Mouse (Mus musculus): ENCODE measurements around the gene Trpm5. TPM values are rescaled to one million over a fixed set of nuclear protein-coding genes. Genes with fewer than 3 reads are reported as not detected.
A peak's percentile ranks its signal among the peaks of the same experiment; 100 is the strongest.

Gene Trpm5
- polyA plus RNA-seq, 1 experiment from 2014 or later = 1.8 TPM

GRCm38 (mm10) chr7:143105258-143105897, 10.9 kb upstream of the Trpm5 start:
- Histone ChIP-seq H3K4me1 (peaks cover 10% of the 10 kb centered on the region), H3K9me3 (replicated peaks) (no peaks in the 10 kb centered on the region), H3K36me3 (no peaks in the 10 kb centered on the region), H3K27ac (replicated peaks) (no peak overlapping the region), H3K9ac (replicated peaks) (no peak overlapping the region), H3K27me3 (replicated peaks) (peaks cover 67% of the 10 kb centered on the region), H3K4me3 (replicated peaks) (no peak overlapping the region), H3K4me2 (no peak overlapping the region)
- 72% methylated on average over 11 of the region's 11 CpGs for WGBS
- ATAC-seq (ENCODE audit: low FRiP score) = no peak

- Histone ChIP-seq H3K27me3 (replicated peaks) (peaks cover 25% of the 10 kb centered on the region), H3K9me3 (replicated peaks) (no peaks in the 10 kb centered on the region)
- 71% methylated on average over 4 of the region's 4 CpGs for WGBS
These were observed 6.3 kb upstream of the Trpm5 start for GRCm38 (mm10) chr7:143100759-143101158.

GRCm38 (mm10) chr7:143095554-143095907, 1.1 kb upstream of the Trpm5 start:
- H3K36me3 ChIP-seq = no peaks in the 10 kb centered on the region
- no peaks in the 10 kb centered on the region for H3K27me3 ChIP-seq (replicated peaks)
- no peak for ATAC-seq (ENCODE audit: low FRiP score)
- no peak overlapping the region for H3K4me2 ChIP-seq
- no peak overlapping the region for H3K9ac ChIP-seq (replicated peaks)
- no peak overlapping the region for H3K4me3 ChIP-seq (replicated peaks)
- H3K27ac ChIP-seq (replicated peaks) = no peak overlapping the region
- H3K9me3 ChIP-seq (replicated peaks) = no peaks in the 10 kb centered on the region
- no peaks in the 10 kb centered on the region for H3K4me1 ChIP-seq
- 68% methylated on average over 1 of the region's 1 CpGs for WGBS

More at GRCm38 (mm10) chr7:143100759-143101158, 6.3 kb upstream of the Trpm5 start:
- Histone ChIP-seq H3K4me3 (replicated peaks) (no peak overlapping the region), H3K4me2 (no peak overlapping the region), H3K36me3 (no peaks in the 10 kb centered on the region), H3K4me1 (no peaks in the 10 kb centered on the region), H3K9ac (replicated peaks) (no peak overlapping the region), H3K27ac (replicated peaks) (no peak overlapping the region; the same call in 1 of the 2 replicates)
- no peak for ATAC-seq (ENCODE audit: low FRiP score)

GRCm38 (mm10) chr7:143093847-143094246, 595 bp downstream of the Trpm5 start:
- WGBS = 75% methylated on average over 3 of the region's 3 CpGs

DNA sequence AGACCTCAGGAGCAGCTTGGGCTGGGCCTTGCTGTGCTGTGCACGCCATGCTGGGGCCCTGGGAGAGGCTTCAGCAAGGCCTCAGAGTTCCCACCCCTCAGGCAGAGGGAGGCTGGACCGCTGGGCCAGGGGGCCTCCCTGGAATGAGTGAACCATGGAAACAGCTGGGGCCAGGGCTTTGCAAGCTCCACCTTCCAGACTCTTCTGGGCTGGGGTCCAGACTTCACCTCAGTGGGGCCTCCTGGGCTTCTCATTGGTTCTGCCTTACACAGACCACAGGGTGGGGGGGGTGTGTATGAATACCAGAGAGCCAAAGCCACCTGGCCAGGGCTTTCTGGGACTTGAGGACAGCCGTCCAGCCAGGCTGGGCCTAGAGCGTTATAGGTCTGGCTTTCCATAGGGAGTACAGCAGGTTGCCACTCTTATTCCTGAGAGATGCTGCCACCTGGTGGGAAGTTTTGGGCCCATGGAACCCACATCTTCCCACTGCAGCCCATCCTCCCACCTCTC, 7.3 kb downstream of the Trpm5 start:
- H3K27ac ChIP-seq (replicated peaks) = peak overlapping the region; percentile 58
- WGBS = 44% methylated on average over 4 of the region's 4 CpGs
- no peak overlapping the region for H3K4me3 ChIP-seq (replicated peaks)

More at GRCm38 (mm10) chr7:143093847-143094246, 595 bp downstream of the Trpm5 start:
- H3K4me1 ChIP-seq = no peaks in the 10 kb centered on the region
- H3K27ac ChIP-seq (replicated peaks) = no peak overlapping the region
- H3K9me3 ChIP-seq (replicated peaks) = no peaks in the 10 kb centered on the region
- no peaks in the 10 kb centered on the region for H3K27me3 ChIP-seq (replicated peaks)
- ATAC-seq (ENCODE audit: low FRiP score) = no peak
- H3K4me2 ChIP-seq = no peak overlapping the region
- no peaks in the 10 kb centered on the region for H3K36me3 ChIP-seq
- H3K4me3 ChIP-seq (replicated peaks) = no peak overlapping the region
- H3K9ac ChIP-seq (replicated peaks) = no peak overlapping the region

DNA sequence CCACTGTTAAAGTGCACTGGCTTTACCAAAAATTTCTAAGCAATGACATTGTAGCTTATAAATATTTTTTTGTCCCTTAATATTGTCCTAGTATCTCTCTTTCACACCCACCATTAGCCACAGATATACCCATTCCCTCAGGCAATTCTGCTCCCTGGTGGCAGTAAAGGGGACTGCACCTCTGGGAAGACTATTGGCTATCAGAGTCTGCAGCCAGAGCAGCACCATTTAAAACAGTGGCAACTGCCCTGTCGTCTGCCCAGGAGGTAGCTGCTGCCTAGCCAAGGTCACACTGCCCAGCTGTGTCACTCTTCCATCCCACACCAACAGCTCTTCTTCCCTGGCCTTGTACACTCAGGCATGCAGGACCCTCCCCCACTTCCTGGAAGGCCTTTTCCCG, 8.1 kb downstream of the Trpm5 start:
- H3K4me2 ChIP-seq = 0 out of 2 replicates have a peak overlapping the region, but pooled peaks have one; percentile 13
- WGBS = 56% methylated on average over 2 of the region's 2 CpGs

More for the DNA sequence above, 7.3 kb downstream of the Trpm5 start:
- Histone ChIP-seq H3K9ac (replicated peaks) (no peak overlapping the region), H3K4me1 (peaks cover 9% of the 10 kb centered on the region; the same call in 1 of the 2 replicates), H3K36me3 (no peaks in the 10 kb centered on the region), H3K9me3 (replicated peaks) (no peaks in the 10 kb centered on the region), H3K27me3 (replicated peaks) (no peaks in the 10 kb centered on the region), H3K4me2 (0 out of 2 replicates have a peak overlapping the region, but pooled peaks have one; percentile 13)
- ATAC-seq (ENCODE audit: low FRiP score) = peak; percentile 31; the same call in 1 of the 2 replicates

GRCm38 (mm10) chr7:143083708-143084107, 10.7 kb downstream of the Trpm5 start:
- Histone ChIP-seq H3K4me1 (peaks cover 9% of the 10 kb centered on the region; the same call in 1 of the 2 replicates), H3K27me3 (replicated peaks) (no peaks in the 10 kb centered on the region), H3K4me3 (replicated peaks) (no peak overlapping the region), H3K9ac (replicated peaks) (no peak overlapping the region), H3K4me2 (no peak overlapping the region), H3K9me3 (replicated peaks) (no peaks in the 10 kb centered on the region), H3K36me3 (no peaks in the 10 kb centered on the region), H3K27ac (replicated peaks) (no peak overlapping the region)
- 88% methylated on average over 2 of the region's 2 CpGs for WGBS
- no peak for ATAC-seq (ENCODE audit: low FRiP score)

More for the DNA sequence above, 8.1 kb downstream of the Trpm5 start:
- Histone ChIP-seq H3K36me3 (no peaks in the 10 kb centered on the region), H3K4me1 (peaks cover 9% of the 10 kb centered on the region; the same call in 1 of the 2 replicates), H3K9ac (replicated peaks) (no peak overlapping the region), H3K27me3 (replicated peaks) (no peaks in the 10 kb centered on the region), H3K27ac (replicated peaks) (peak overlapping the region; percentile 58), H3K9me3 (replicated peaks) (no peaks in the 10 kb centered on the region), H3K4me3 (replicated peaks) (no peak overlapping the region)
- ATAC-seq (ENCODE audit: low FRiP score) = no peak

- no peak overlapping the region for H3K4me3 ChIP-seq (replicated peaks)
- H3K36me3 ChIP-seq = no peaks in the 10 kb centered on the region
- peaks cover 6% of the 10 kb centered on the region; the same call in 1 of the 2 replicates for H3K4me1 ChIP-seq
- WGBS = 76% methylated on average over 6 of the region's 6 CpGs
- H3K9ac ChIP-seq (replicated peaks) = no peak overlapping the region
- no peak for ATAC-seq (ENCODE audit: low FRiP score)
- H3K9me3 ChIP-seq (replicated peaks) = no peaks in the 10 kb centered on the region
- no peak overlapping the region for H3K4me2 ChIP-seq
- H3K27me3 ChIP-seq (replicated peaks) = no peaks in the 10 kb centered on the region
- H3K27ac ChIP-seq (replicated peaks) = no peak overlapping the region
These were observed 12.4 kb downstream of the Trpm5 start for GRCm38 (mm10) chr7:143082024-143082423.

- H3K27ac ChIP-seq (replicated peaks) = no peak overlapping the region
- no peak overlapping the region for H3K4me3 ChIP-seq (replicated peaks)
- no peaks in the 10 kb centered on the region for H3K9me3 ChIP-seq (replicated peaks)
- WGBS = 91% methylated on average over 2 of the region's 2 CpGs
- no peaks in the 10 kb centered on the region for H3K4me1 ChIP-seq
- no peak for ATAC-seq (ENCODE audit: low FRiP score)
- no peaks in the 10 kb centered on the region for H3K27me3 ChIP-seq (replicated peaks)
- H3K4me2 ChIP-seq = no peak overlapping the region
- no peaks in the 10 kb centered on the region for H3K36me3 ChIP-seq
- no peak overlapping the region for H3K9ac ChIP-seq (replicated peaks)
These were observed 17.1 kb downstream of the Trpm5 start for GRCm38 (mm10) chr7:143077351-143077750.

GRCm38 (mm10) chr7:143075394-143075793, 19.0 kb downstream of the Trpm5 start:
- Histone ChIP-seq H3K4me1 (peaks cover 15% of the 10 kb centered on the region), H3K4me2 (no peak overlapping the region), H3K36me3 (no peaks in the 10 kb centered on the region; the same call in 1 of the 2 replicates), H3K27ac (replicated peaks) (no peak overlapping the region), H3K4me3 (replicated peaks) (no peak overlapping the region), H3K9ac (replicated peaks) (no peak overlapping the region), H3K9me3 (replicated peaks) (no peaks in the 10 kb centered on the region), H3K27me3 (replicated peaks) (no peaks in the 10 kb centered on the region)
- 81% methylated on average over 5 of the region's 5 CpGs for WGBS
- ATAC-seq (ENCODE audit: low FRiP score) = no peak

GRCm38 (mm10) chr7:143073086-143073485, 21.4 kb downstream of the Trpm5 start:
- Histone ChIP-seq H3K36me3 (no peaks in the 10 kb centered on the region; the same call in 1 of the 2 replicates), H3K4me3 (replicated peaks) (no peak overlapping the region), H3K27me3 (replicated peaks) (no peaks in the 10 kb centered on the region), H3K4me1 (peaks cover 29% of the 10 kb centered on the region), H3K9me3 (replicated peaks) (no peaks in the 10 kb centered on the region), H3K4me2 (no peak overlapping the region), H3K9ac (replicated peaks) (no peak overlapping the region), H3K27ac (replicated peaks) (no peak overlapping the region)
- 76% methylated on average over 1 of the region's 1 CpGs for WGBS
- no peak for ATAC-seq (ENCODE audit: low FRiP score)

- Histone ChIP-seq H3K36me3 (peaks cover 2% of the 10 kb centered on the region), H3K4me3 (replicated peaks) (no peak overlapping the region), H3K27me3 (replicated peaks) (no peaks in the 10 kb centered on the region), H3K9ac (replicated peaks) (no peak overlapping the region), H3K4me2 (no peak overlapping the region), H3K9me3 (replicated peaks) (no peaks in the 10 kb centered on the region), H3K27ac (replicated peaks) (no peak overlapping the region), H3K4me1 (peaks cover 34% of the 10 kb centered on the region)
- 94% methylated on average over 5 of the region's 5 CpGs for WGBS
- ATAC-seq (ENCODE audit: low FRiP score) = no peak
These were observed 21.8 kb downstream of the Trpm5 start for GRCm38 (mm10) chr7:143072605-143073004.
